ENCODE assay signal across 10 mouse cellular contexts in the genomic region with DNA sequence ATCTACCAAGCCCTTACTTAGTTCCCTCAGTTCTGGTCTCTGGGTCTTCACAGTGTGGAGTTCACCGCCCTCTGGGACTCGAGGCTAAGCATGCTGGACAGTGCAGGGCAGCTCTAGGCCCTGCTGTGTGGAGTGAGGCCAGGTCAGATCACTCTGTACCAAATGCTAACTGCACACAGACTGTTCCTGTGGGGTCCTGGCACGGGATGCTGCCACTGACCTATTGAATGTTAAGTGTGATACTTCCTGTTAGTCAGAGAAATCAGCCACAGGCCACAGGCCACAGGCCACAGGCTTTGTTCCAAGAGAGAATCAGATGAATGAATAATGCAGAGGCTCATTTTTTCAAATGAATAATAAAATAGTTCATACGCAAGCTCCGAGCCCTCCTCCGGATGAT.
DNase-seq lines count a peak whose midpoint lies in the region; ATAC-seq and TF ChIP-seq lines count a peak whose summit lies in the region.
"Had no signal": no experiment of that assay in that cellular context is flagged by ENCODE, and none has a peak within 500 bp of the region (broad histone marks: within the 10 kb centered on the region; RNA-seq: fewer than 3 reads in every experiment).

No protein-coding gene starts in this region.

- peak; percentile 81 for ATAC-seq in cerebellum, adult (ENCODE audit: insufficient number of reproducible peaks, low FRiP score, low TSS enrichment)

- DNase-seq in fibroblast of lung, adult 2 months (ENCODE audit: low read depth): peak; percentile 64
- peak; percentile 43 to 74 for DNase-seq in lung, postnatal 4 days
- no peak for DNase-seq in retina, postnatal 1 day
- DNase-seq in embryo, embryonic 9.5 days (ENCODE audit: extremely low spot score): no peak
- no peak for DNase-seq in right cerebral cortex, postnatal 4 days
- DNase-seq: adrenal gland, postnatal 10 days; heart, postnatal 14 days had no signal

- H3K79me3 ChIP-seq in C2C12 (ENCODE audit: low read depth): no peaks in the 10 kb centered on the region

- no peak overlapping the region for H3K4me3 ChIP-seq in C2C12 (ENCODE audit: insufficient read depth, poor library complexity, severe bottlenecking)

- no peaks in the 10 kb centered on the region for H3K36me3 ChIP-seq in C2C12 (ENCODE audit: control insufficient read depth, insufficient read depth)
- H3K36me3 ChIP-seq: G1E had no signal

- no peak for TF ChIP-seq CTCF in C2C12 (IDR thresholded peaks at IDR 0.05; ENCODE audit: control insufficient read depth, insufficient read depth, insufficient read length)

- H3ac ChIP-seq in C2C12 (ENCODE audit: control insufficient read depth, insufficient read length, low read depth): no peak overlapping the region

- H3K79me2 ChIP-seq in C2C12 (ENCODE audit: control insufficient read depth, insufficient read depth): no peaks in the 10 kb centered on the region

- H3K27me3 ChIP-seq in C2C12 (ENCODE audit: control insufficient read depth, insufficient read depth, insufficient read length): peaks cover 5% of the 10 kb centered on the region

TF ChIP-seq in C2C12, 6 proteins besides CTCF, POLR2A, EP300 and RAD21:
- TF ChIP-seq MYOG (IDR thresholded peaks at IDR 0.05; ENCODE audit: control insufficient read depth, extremely low read depth, insufficient read length) (no peak), MYOD1 (IDR thresholded peaks at IDR 0.05; ENCODE audit: control insufficient read depth, insufficient read length, low read depth) (peak; percentile 4)

Comparison
In these comparisons a context has a peak if more than half of its experiments do, and no peak if none do; other contexts are left out.
1. DNase-seq: peak in fibroblast of lung, adult 2 months (single experiment) and lung, postnatal 4 days (2 of 2); none in retina, postnatal 1 day (single experiment), embryo, embryonic 9.5 days (single experiment) and right cerebral cortex, postnatal 4 days (single experiment).